Mouse (Mus musculus) forebrain, embryonic 13.5 days (tissue): ENCODE measurements around the gene Stxbp4. TPM values are rescaled to one million over a fixed set of nuclear protein-coding genes. Genes with fewer than 3 reads are reported as not detected.

Experiments used
- polyA plus RNA-seq: library from polyadenylated mRNA; unstranded; fragments of >200 nt; fragmentation: Nextera tagmentation; extraction: Ambion mirVana; gene quantifications from 2 replicates; pipeline ENCODE4 v1.2.1, GENCODE M21; 2015

Stxbp4 gene
- polyA plus RNA-seq, 1 experiment from 2014 or later = 29.4 TPM

Other genes with a start within 250 kb of the Stxbp4 start
- gene Hlf, start 247.2 kb downstream of the Stxbp4 start, polyA plus RNA-seq = 2.0 and 2.7 TPM in 2 replicates
- 31.5 and 32.9 TPM in 2 replicates for gene Cox11, start 89 bp upstream of the Stxbp4 start, polyA plus RNA-seq
- 12.7 and 13.0 TPM in 2 replicates for gene Tom1l1, start 50.3 kb upstream of the Stxbp4 start, polyA plus RNA-seq